Mouse (Mus musculus) erythroid progenitor cell, adult 5-6 weeks (primary cell): Measurements from ENCODE around the gene Ctxn2. TPM values are rescaled to one million over a fixed set of nuclear protein-coding genes. Genes with fewer than 3 reads are reported as not detected.

Experiments
- ATAC-seq: replicated peaks from 2 replicates; pipeline ENCODE4 v1.8.0; 2016; ENCODE audit warnings: moderate number of reproducible peaks, mild to moderate bottlenecking, moderate TSS enrichment, inconsistent platforms; ENCODE audit not compliant: poor library complexity, low FRiP score, severe bottlenecking
- total RNA-seq, 2 experiments: library from RNA; stranded (forward) in 1 of 2; stranded (reverse) in 1 of 2; fragments of 150-400 nt in 1 of 2; fragments of 186-747, 209-891 nt in 1 of 2; gene quantifications; 2 replicates each; pipeline versions ENCODE4 v1.2.3 to v1.2.4; 2015 to 2017; ENCODE audit warnings: low replicate concordance in 2 of 2

Gene Ctxn2
- total RNA-seq, 2 experiments from 2014 or later: not detected

DNA sequence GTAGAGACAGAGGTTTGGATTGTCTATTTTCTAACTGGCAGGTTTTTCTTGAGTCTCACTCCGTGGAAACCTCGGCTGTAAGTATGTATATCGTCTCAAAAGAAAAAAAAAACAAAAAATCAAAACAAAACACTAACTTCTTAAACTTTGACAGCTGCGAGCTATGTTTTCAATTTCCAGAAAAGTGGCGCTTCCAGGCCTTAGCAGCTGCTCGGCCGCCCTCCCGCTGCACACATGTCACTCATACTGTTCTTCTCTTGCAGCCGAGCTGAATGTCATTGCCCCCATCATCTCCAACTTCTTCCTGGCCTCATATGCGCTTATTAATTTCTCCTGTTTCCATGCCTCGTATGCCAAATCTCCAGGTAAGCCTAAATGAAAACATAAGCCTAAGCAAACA lies 51.4 kb downstream of the Ctxn2 start:
- no peak for ATAC-seq

DNA sequence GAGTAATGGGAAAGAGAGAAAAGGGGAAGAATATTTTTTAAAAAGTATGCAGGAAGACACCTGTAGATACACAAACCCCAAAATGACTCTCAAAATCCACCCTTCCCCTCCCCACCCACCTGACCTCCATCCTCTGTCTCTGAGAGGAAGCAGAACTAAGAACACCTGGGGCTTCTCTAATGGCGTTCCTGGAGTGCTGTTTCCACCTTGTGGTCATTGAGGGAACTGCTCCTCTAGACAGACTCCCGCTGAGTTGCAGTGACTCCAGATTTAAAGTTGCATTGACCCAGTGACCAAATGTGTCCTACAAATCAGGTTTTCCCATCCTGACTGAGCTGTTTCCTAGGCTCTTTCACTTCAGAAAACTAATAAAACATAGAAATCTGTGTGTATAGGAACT lies 52.7 kb downstream of the Ctxn2 start:
- 0 out of 2 replicates have a peak, but pooled peaks have one; percentile 54 for ATAC-seq

DNA sequence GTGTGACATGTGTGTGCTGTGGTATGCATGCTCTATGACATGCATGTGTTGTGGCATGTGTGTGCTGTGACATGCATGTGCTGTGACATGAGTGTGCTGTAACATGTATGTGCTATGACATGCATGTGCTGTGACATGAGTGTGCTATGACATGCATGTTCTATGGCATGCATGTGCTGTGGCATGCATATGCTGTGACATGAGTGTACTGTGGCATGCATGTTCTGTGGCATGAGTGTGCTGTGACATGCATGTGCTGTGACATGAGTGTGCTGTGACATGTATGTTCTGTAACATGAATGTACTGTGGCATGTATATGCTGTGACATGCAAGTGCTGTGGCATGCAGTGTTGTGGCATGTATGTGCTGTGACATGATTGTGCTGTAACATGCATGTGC lies 56.4 kb downstream of the Ctxn2 start:
- ATAC-seq: no peak

DNA sequence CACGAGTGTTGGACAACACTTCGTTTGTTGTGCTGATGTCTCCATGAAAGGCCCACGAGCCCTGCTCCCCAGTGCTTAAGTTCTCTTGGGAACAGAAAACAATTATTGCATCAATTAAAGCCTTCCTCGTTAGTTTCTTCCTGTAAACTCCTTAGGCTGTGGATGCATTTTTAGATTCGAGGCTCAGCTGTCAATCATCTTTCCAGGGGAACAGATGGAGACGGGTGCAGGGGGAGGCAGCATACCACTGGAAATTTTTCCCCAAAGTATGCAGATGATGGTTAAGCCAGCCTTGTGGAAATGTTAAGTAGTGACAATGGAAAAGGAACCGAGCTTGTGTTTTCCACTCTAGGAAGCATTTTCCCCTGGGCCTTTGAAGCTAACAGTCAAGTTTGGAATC lies 60.3 kb downstream of the Ctxn2 start:
- no peak for ATAC-seq

Other genes starting within 250 kb of the Ctxn2 start
- not detected in 2 replicates for gene Slc24a5, start 68.6 kb upstream of the Ctxn2 start, total RNA-seq (2015; ENCODE audit: low replicate concordance)
- 0.53 and 6.8 TPM in 2 replicates for gene Slc24a5, start 68.6 kb upstream of the Ctxn2 start, total RNA-seq (2017; ENCODE audit: low replicate concordance)
- 109 and 129 TPM in 2 replicates for gene Myef2, start 13.0 kb upstream of the Ctxn2 start, total RNA-seq (2015; ENCODE audit: low replicate concordance)
- gene Myef2, start 13.0 kb upstream of the Ctxn2 start, total RNA-seq (2017; ENCODE audit: low replicate concordance): 185 and 209 TPM in 2 replicates
- not detected in 2 replicates for gene Slc12a1, start 15.8 kb downstream of the Ctxn2 start, total RNA-seq (2015; ENCODE audit: low replicate concordance)
- not detected in 2 replicates for gene Slc12a1, start 15.8 kb downstream of the Ctxn2 start, total RNA-seq (2017; ENCODE audit: low replicate concordance)
- 69.6 and 79.3 TPM in 2 replicates for gene Dut, start 110.5 kb downstream of the Ctxn2 start, total RNA-seq (2015; ENCODE audit: low replicate concordance)
- gene Dut, start 110.5 kb downstream of the Ctxn2 start, total RNA-seq (2017; ENCODE audit: low replicate concordance): 80.2 and 93.8 TPM in 2 replicates